Mouse (Mus musculus): Measurements from ENCODE around the gene Eid1. TPM values are rescaled to one million over a fixed set of nuclear protein-coding genes. Genes with fewer than 3 reads are reported as not detected.

Gene Eid1
- total and polyA plus RNA-seq, 3 experiments = 28.9 to 141 (median 98.6) TPM

Other genes starting within 250 kb of the Eid1 start
- not detected for gene Gm9913, start 168.0 kb upstream of the Eid1 start, total RNA-seq (2021)
- gene Gm9913, start 168.0 kb upstream of the Eid1 start, polyA plus RNA-seq (2012; rRNA removed) = 0.33 TPM in 1 of 2 replicates, not detected in the other
- 10 to 100 TPM; 18.5 to 26.0 TPM for gene Fbn1, start 165.1 kb upstream of the Eid1 start, total RNA-seq (2021)
- gene Fbn1, start 165.1 kb upstream of the Eid1 start, polyA plus RNA-seq (2012; rRNA removed) = 3.4 and 5.0 TPM in 2 replicates
- 1 to 10 TPM; 2.4 to 2.8 TPM for gene Cep152, start 48.0 kb upstream of the Eid1 start, total RNA-seq (2021)
- gene Cep152, start 48.0 kb upstream of the Eid1 start, polyA plus RNA-seq (2012; rRNA removed) = 0.44 and 0.64 TPM in 2 replicates
- 1 to 10 TPM; 2.4 to 3.6 TPM for gene Shc4, start 51.1 kb downstream of the Eid1 start, total RNA-seq (2021)
- 0.82 and 1.4 TPM in 2 replicates for gene Shc4, start 51.1 kb downstream of the Eid1 start, polyA plus RNA-seq (2012; rRNA removed)
- gene Secisbp2l, start 109.8 kb downstream of the Eid1 start, total RNA-seq (2021) = 10 to 100 TPM; 55.2 to 56.7 TPM
- gene Secisbp2l, start 109.8 kb downstream of the Eid1 start, polyA plus RNA-seq (2012; rRNA removed) = 8.8 and 13.3 TPM in 2 replicates
- 10 to 100 TPM; 54.3 to 71.8 TPM for gene Galk2, start 186.0 kb downstream of the Eid1 start, total RNA-seq (2021)
- gene Galk2, start 186.0 kb downstream of the Eid1 start, polyA plus RNA-seq (2012; rRNA removed) = 17.2 and 21.0 TPM in 2 replicates
- gene Cops2, start 186.0 kb downstream of the Eid1 start, total RNA-seq (2021) = 100 to 1,000 TPM; 174 to 183 TPM
- 1.4 TPM in 2 replicates for gene Cops2, start 186.0 kb downstream of the Eid1 start, polyA plus RNA-seq (2012; rRNA removed)